24 mouse cellular contexts compared by ENCODE assay signal in the genomic region with DNA sequence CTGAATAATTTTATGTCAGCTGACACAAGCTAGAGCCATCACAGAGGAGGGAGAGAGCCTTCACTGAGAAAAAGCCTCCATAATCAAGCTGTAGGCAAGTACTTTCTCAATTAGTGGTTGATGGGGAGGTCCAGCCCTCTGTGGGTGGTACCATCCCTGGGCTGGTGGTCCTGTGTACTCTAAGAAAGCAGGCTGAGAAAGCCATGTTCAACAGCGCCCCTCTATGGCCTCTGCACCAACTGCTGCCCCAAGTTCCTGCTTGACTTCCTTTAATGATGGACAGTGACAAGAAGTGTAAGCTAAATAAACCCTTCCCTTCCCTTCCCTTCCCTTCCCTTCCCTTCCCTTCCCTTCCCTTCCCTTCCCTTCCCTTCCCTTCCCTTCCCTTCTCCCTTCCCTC.
DNase-seq lines count a peak whose midpoint lies in the region; TF ChIP-seq lines count a peak whose summit lies in the region.
"Had no signal": no experiment of that assay in that cellular context is flagged by ENCODE, and none has a peak within 500 bp of the region (broad histone marks: within the 10 kb centered on the region; RNA-seq: fewer than 3 reads in every experiment).

No protein-coding gene starts in this region.

- H3K27me3 ChIP-seq in spleen, adult 2 months (ENCODE audit: control insufficient read depth, insufficient read depth, low read length): no peaks in the 10 kb centered on the region
- H3K27me3 ChIP-seq: embryonic facial prominence, embryonic 15.5 days; hindbrain, embryonic 15.5 days; limb, embryonic 15.5 days; lung, embryonic 15.5 days had no signal

- no peak overlapping the region for H3K27ac ChIP-seq in spleen, adult 2 months (ENCODE audit: insufficient read depth, low read length)
- H3K27ac ChIP-seq in bone marrow, adult 2 months (ENCODE audit: control insufficient read depth, insufficient read depth, low read depth, low read length, poor library complexity): no peak overlapping the region; the same call in 1 of the 2 replicates
- H3K27ac ChIP-seq: embryonic facial prominence, embryonic 10.5 days; embryonic facial prominence, embryonic 15.5 days; hindbrain, embryonic 10.5 days; hindbrain, embryonic 15.5 days; kidney, postnatal 0 days; limb, embryonic 10.5 days; limb, embryonic 15.5 days; liver, embryonic 14.5 days; lung, embryonic 15.5 days had no signal

- TF ChIP-seq CTCF in spleen, adult 2 months (IDR thresholded peaks at IDR 0.05; ENCODE audit: extremely low read depth, insufficient read depth, insufficient read length, insufficient replicate concordance): peak; percentile 9; the same call in 1 of the 2 replicates
- peak; percentile 27; the same call in 1 of the 2 replicates for TF ChIP-seq CTCF in bone marrow, adult 2 months (IDR thresholded peaks at IDR 0.05; ENCODE audit: control insufficient read depth, insufficient read depth, low read length)

- TF ChIP-seq POLR2A in spleen, adult 2 months (IDR thresholded peaks at IDR 0.05; ENCODE audit: low read depth, low read length): no peak
- TF ChIP-seq POLR2A in bone marrow, adult 2 months (IDR thresholded peaks at IDR 0.05; ENCODE audit: borderline replicate concordance, control insufficient read depth, low read depth, low read length): no peak

- no peak overlapping the region for H3K4me3 ChIP-seq in spleen, adult 2 months (ENCODE audit: extremely low read depth, insufficient read depth, insufficient read length)
- H3K4me3 ChIP-seq in bone marrow, adult 2 months (replicated peaks; ENCODE audit: control insufficient read depth, low read depth, low read length): no peak overlapping the region
- H3K4me3 ChIP-seq: embryonic facial prominence, embryonic 10.5 days; embryonic facial prominence, embryonic 15.5 days; hindbrain, embryonic 10.5 days; hindbrain, embryonic 15.5 days; limb, embryonic 10.5 days; limb, embryonic 15.5 days; lung, embryonic 15.5 days had no signal

- 80% methylated on average over 1 of the region's 1 CpGs for whole genome bisulfite sequencing in spleen, adult 2 months
- WGBS in bone marrow, adult 2 months: 52% methylated on average over 1 of the region's 1 CpGs

- H3K36me3 ChIP-seq in spleen, adult 2 months (ENCODE audit: control insufficient read depth, insufficient read depth, low read length): no peaks in the 10 kb centered on the region
- H3K36me3 ChIP-seq: embryonic facial prominence, embryonic 10.5 days; embryonic facial prominence, embryonic 15.5 days; hindbrain, embryonic 10.5 days; hindbrain, embryonic 15.5 days; limb, embryonic 10.5 days; limb, embryonic 15.5 days; lung, embryonic 15.5 days had no signal

- no peaks in the 10 kb centered on the region for H3K4me1 ChIP-seq in spleen, adult 2 months (ENCODE audit: control insufficient read depth, insufficient read depth, insufficient read length)
- H3K4me1 ChIP-seq in bone marrow, adult 2 months (ENCODE audit: control insufficient read depth, insufficient read depth, low read length): no peaks in the 10 kb centered on the region
- H3K4me1 ChIP-seq: embryonic facial prominence, embryonic 15.5 days; limb, embryonic 15.5 days; lung, embryonic 15.5 days had no signal

- DNase-seq in embryo, embryonic 10 days (ENCODE audit: low spot score): peak; percentile 10
- no peak for DNase-seq in embryo, embryonic 11 days
- DNase-seq in spleen, adult 2 months (ENCODE audit: low read depth in 1 of 2, low spot score in 2 of 2): no peak
- no peak for DNase-seq in spleen, postnatal 36 days (ENCODE audit: low spot score in 2 of 2)
- no peak for DNase-seq in lung, adult 18-20 months
- DNase-seq in adrenal gland, postnatal 14 days: no peak
- DNase-seq: cerebellum, adult 18-20 months; cerebellum, postnatal 10 days; gastrocnemius, postnatal 36 days; heart, postnatal 14 days; layer of hippocampus, postnatal 36 days; right cerebral cortex, postnatal 25 days; spleen, adult 18-20 months; thymus, postnatal 14 days had no signal
